ENCODE assay signal across 34 mouse cellular contexts in genomic region chr9:20631332-20631731, GRCm38 (mm10).
"Had no signal": no experiment of that assay in that cellular context is flagged by ENCODE, and none has a peak within 500 bp of the region (broad histone marks: within the 10 kb centered on the region; RNA-seq: fewer than 3 reads in every experiment).

No protein-coding gene starts in this region.

- H3K9me3 ChIP-seq: heart, embryonic 10.5 days; heart, embryonic 12.5 days; heart, embryonic 13.5 days; heart, embryonic 15.5 days; hindbrain, embryonic 10.5 days; hindbrain, embryonic 12.5 days; hindbrain, embryonic 13.5 days; hindbrain, embryonic 15.5 days; intestine, embryonic 15.5 days; kidney, embryonic 15.5 days had no signal

- ATAC-seq: hindbrain, embryonic 16.5 days; hindbrain, postnatal 0 days; inflammation-experienced regulatory T-cells, adult 6 months; intestine, embryonic 15.5 days; intestine, embryonic 16.5 days had no signal

- H3K27me3 ChIP-seq: heart, embryonic 12.5 days; heart, embryonic 13.5 days; heart, embryonic 15.5 days; hindbrain, embryonic 12.5 days; hindbrain, embryonic 13.5 days; hindbrain, embryonic 15.5 days; intestine, embryonic 15.5 days; kidney, embryonic 15.5 days had no signal

- DNase-seq: heart, postnatal 10 days; heart, postnatal 14 days; heart, postnatal 4 days; kidney, adult 11 months; kidney, adult 18-20 months; kidney, adult 2 months; kidney, adult 8-10 months; kidney, adult 9 months; kidney, postnatal 10 days; kidney, postnatal 14 days; kidney, postnatal 25 days; kidney, postnatal 36 days; kidney, postnatal 4 days; layer of hippocampus, adult 9-11 months; layer of hippocampus, postnatal 36 days had no signal

- H3K4me3 ChIP-seq: heart, embryonic 10.5 days; heart, embryonic 12.5 days; heart, embryonic 13.5 days; heart, embryonic 15.5 days; hindbrain, embryonic 10.5 days; hindbrain, embryonic 12.5 days; hindbrain, embryonic 13.5 days; hindbrain, embryonic 15.5 days; intestine, embryonic 15.5 days; kidney, embryonic 15.5 days; layer of hippocampus, adult 2 months; left cerebral cortex, adult 2 months had no signal

- H3K36me3 ChIP-seq: heart, embryonic 10.5 days; hindbrain, embryonic 10.5 days; hindbrain, embryonic 12.5 days; intestine, embryonic 15.5 days had no signal

- H3K4me2 ChIP-seq: heart, embryonic 11.5 days; heart, embryonic 12.5 days; heart, embryonic 13.5 days; heart, embryonic 15.5 days; hindbrain, embryonic 12.5 days; hindbrain, embryonic 13.5 days; hindbrain, embryonic 14.5 days; hindbrain, embryonic 15.5 days; intestine, embryonic 15.5 days; kidney, embryonic 15.5 days had no signal

- H3K9ac ChIP-seq: heart, embryonic 12.5 days; heart, embryonic 13.5 days; heart, embryonic 15.5 days; hindbrain, embryonic 12.5 days; hindbrain, embryonic 13.5 days; hindbrain, embryonic 14.5 days; hindbrain, embryonic 15.5 days; intestine, embryonic 15.5 days; kidney, embryonic 15.5 days had no signal

- H3K4me1 ChIP-seq: heart, embryonic 10.5 days; heart, embryonic 12.5 days; heart, embryonic 13.5 days; heart, embryonic 15.5 days; hindbrain, embryonic 10.5 days; hindbrain, embryonic 12.5 days; hindbrain, embryonic 13.5 days; hindbrain, embryonic 15.5 days; intestine, embryonic 15.5 days; kidney, embryonic 15.5 days had no signal

- H3K27ac ChIP-seq: heart, embryonic 10.5 days; heart, embryonic 13.5 days; heart, embryonic 15.5 days; hindbrain, embryonic 10.5 days; hindbrain, embryonic 12.5 days; hindbrain, embryonic 13.5 days; hindbrain, embryonic 14.5 days; hindbrain, embryonic 15.5 days; hindbrain, postnatal 0 days; intestine, embryonic 15.5 days; kidney, embryonic 15.5 days; kidney, postnatal 0 days; layer of hippocampus, adult 2 months; left cerebral cortex, adult 2 months had no signal
